ENCODE assay signal across 9 mouse cellular contexts in genomic region chr5:49368636-49369423, GRCm38 (mm10).
DNase-seq lines count a peak whose midpoint lies in the region; ATAC-seq and TF ChIP-seq lines count a peak whose summit lies in the region.
"Had no signal": no experiment of that assay in that cellular context is flagged by ENCODE, and none has a peak within 500 bp of the region (broad histone marks: within the 10 kb centered on the region; RNA-seq: fewer than 3 reads in every experiment).

No protein-coding gene starts in this region.

- ATAC-seq in forebrain, postnatal 0 days, result peak; percentile 66

- H3K4me1 ChIP-seq in heart, adult 2 months (ENCODE audit: control insufficient read depth, insufficient read depth, low read length), result no peaks in the 10 kb centered on the region
- no peaks in the 10 kb centered on the region for H3K4me1 ChIP-seq in forebrain, postnatal 0 days (ENCODE audit: insufficient read depth)
- H3K4me1 ChIP-seq in heart, embryonic 10.5 days, result no peaks in the 10 kb centered on the region
- H3K4me1 ChIP-seq: neural tube, embryonic 13.5 days had no signal

- no peak overlapping the region for H3K4me2 ChIP-seq in forebrain, postnatal 0 days (ENCODE audit: low read depth)
- H3K4me2 ChIP-seq: neural tube, embryonic 13.5 days had no signal

- no peak for TF ChIP-seq EP300 in heart, adult 2 months (IDR thresholded peaks at IDR 0.05; ENCODE audit: insufficient read depth, low read depth, low read length)

- H3K27me3 ChIP-seq in heart, adult 2 months (ENCODE audit: control insufficient read depth, insufficient read depth, low read length), result no peaks in the 10 kb centered on the region
- no peaks in the 10 kb centered on the region for H3K27me3 ChIP-seq in forebrain, postnatal 0 days (ENCODE audit: insufficient read depth, low read length)
- H3K27me3 ChIP-seq in heart, embryonic 10.5 days (ENCODE audit: insufficient read depth, poor library complexity, severe bottlenecking), result no peaks in the 10 kb centered on the region
- H3K27me3 ChIP-seq: neural tube, embryonic 13.5 days had no signal

- no peaks in the 10 kb centered on the region for H3K36me3 ChIP-seq in heart, adult 2 months (ENCODE audit: control insufficient read depth, insufficient read depth, low read length)
- no peaks in the 10 kb centered on the region for H3K36me3 ChIP-seq in forebrain, postnatal 0 days (ENCODE audit: insufficient read depth)
- no peaks in the 10 kb centered on the region for H3K36me3 ChIP-seq in heart, embryonic 10.5 days
- H3K36me3 ChIP-seq: neural tube, embryonic 13.5 days had no signal

- no peak overlapping the region for H3K27ac ChIP-seq in heart, adult 2 months
- H3K27ac ChIP-seq in forebrain, postnatal 0 days (ENCODE audit: low read depth, low read length), result no peak overlapping the region
- no peak overlapping the region for H3K27ac ChIP-seq in heart, embryonic 10.5 days
- H3K27ac ChIP-seq: neural tube, embryonic 13.5 days had no signal

- TF ChIP-seq POLR2A in heart, adult 2 months (IDR thresholded peaks at IDR 0.05; ENCODE audit: insufficient read depth, low read depth, low read length), result no peak

- no peak for DNase-seq in heart, adult 2 months
- no peak for DNase-seq in heart, adult 9 months (ENCODE audit: low spot score in 2 of 2)
- DNase-seq in right cerebral cortex, postnatal 10 days (ENCODE audit: low spot score in 2 of 2), result peak; percentile 46 to 50
- no peak for DNase-seq in right cerebral cortex, postnatal 25 days
- peak; percentile 84 for DNase-seq in forebrain, postnatal 0 days
- peak; percentile 61 for DNase-seq in mesoderm, embryonic 11.5 days (ENCODE audit: low read depth, low spot score)
- DNase-seq in testis, postnatal 10 days (ENCODE audit: low spot score), result no peak
- no peak for DNase-seq in heart, embryonic 10.5 days (ENCODE audit: low spot score)

- WGBS in heart, adult 2 months, result 38% methylated on average over 13 of the region's 13 CpGs
- WGBS in forebrain, postnatal 0 days, result 48% methylated on average over 13 of the region's 13 CpGs
- 43% methylated on average over 13 of the region's 13 CpGs for WGBS in heart, embryonic 10.5 days

- intact Hi-C loops in heart, adult 2 months (cut with DNase I), result loop anchor here (2.0 kb wide), 1 partner anchor 592 kb away; no protein-coding TSS in a partner anchor

- H3K79me2 ChIP-seq in heart, adult 2 months (replicated peaks; ENCODE audit: control insufficient read depth, insufficient read depth, low read length), result no peaks in the 10 kb centered on the region

- no peaks in the 10 kb centered on the region for H3K9me3 ChIP-seq in forebrain, postnatal 0 days (ENCODE audit: low read length)
- no peaks in the 10 kb centered on the region for H3K9me3 ChIP-seq in heart, embryonic 10.5 days
- H3K9me3 ChIP-seq: neural tube, embryonic 13.5 days had no signal

- peak; percentile 60 for TF ChIP-seq CTCF in heart, adult 2 months (IDR thresholded peaks at IDR 0.05)
- TF ChIP-seq CTCF in forebrain, postnatal 0 days (IDR thresholded peaks at IDR 0.05; ENCODE audit: low read depth), result peak; percentile 88

- H3K9ac ChIP-seq in heart, adult 2 months (ENCODE audit: low read depth, low read length), result no peak overlapping the region
- H3K9ac ChIP-seq in forebrain, postnatal 0 days, result no peak overlapping the region
- H3K9ac ChIP-seq: neural tube, embryonic 13.5 days had no signal

- no peak overlapping the region for H3K4me3 ChIP-seq in heart, adult 2 months
- no peak overlapping the region for H3K4me3 ChIP-seq in forebrain, postnatal 0 days (ENCODE audit: low read depth, low read length)
- no peak overlapping the region for H3K4me3 ChIP-seq in heart, embryonic 10.5 days
- H3K4me3 ChIP-seq: neural tube, embryonic 13.5 days had no signal

Comparison
In these comparisons a context has a peak if more than half of its experiments do, and no peak if none do; other contexts are left out.
1. DNase-seq: peak in right cerebral cortex, postnatal 10 days (2 of 2), forebrain, postnatal 0 days (single experiment) and mesoderm, embryonic 11.5 days (single experiment); none in heart, adult 2 months (0 of 2), heart, adult 9 months (0 of 2), right cerebral cortex, postnatal 25 days (single experiment), testis, postnatal 10 days (single experiment) and heart, embryonic 10.5 days (single experiment).